ENCODE assay signal across 12 mouse cellular contexts in the genomic region with DNA sequence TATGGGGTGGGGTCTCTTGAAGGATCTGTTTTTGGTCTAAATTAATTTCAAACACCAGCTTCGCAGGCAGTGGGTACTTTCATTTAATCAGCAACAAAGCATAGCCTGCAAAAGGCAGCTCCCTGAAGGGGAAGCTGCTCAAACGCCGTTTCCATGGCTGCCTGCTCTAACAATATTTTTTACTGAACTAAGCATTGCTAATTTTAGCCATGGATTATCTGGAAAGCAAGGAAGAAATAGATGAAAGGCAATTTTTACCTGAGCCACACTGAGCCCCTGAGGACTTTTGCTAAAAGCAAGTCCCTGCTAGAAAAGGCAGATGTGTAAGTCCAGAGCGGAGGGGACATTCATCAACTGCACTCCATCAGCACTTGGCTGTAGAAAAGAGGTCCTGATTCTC.
DNase-seq lines count a peak whose midpoint lies in the region; ATAC-seq lines count a peak whose summit lies in the region.
"Had no signal": no experiment of that assay in that cellular context is flagged by ENCODE, and none has a peak within 500 bp of the region (broad histone marks: within the 10 kb centered on the region; RNA-seq: fewer than 3 reads in every experiment).

No protein-coding gene starts in this region.

- DNase-seq in left cerebral cortex, adult 11 months (ENCODE audit: low spot score): peak; percentile 21
- DNase-seq in left cerebral cortex, postnatal 4 days: no peak
- DNase-seq in layer of hippocampus, adult 18-20 months (ENCODE audit: low spot score in 2 of 2): peak; percentile 22 to 49
- peak; percentile 18 to 47 for DNase-seq in left cerebral cortex, postnatal 14 days (ENCODE audit: low spot score in 2 of 2)
- DNase-seq in right cerebral cortex, postnatal 4 days: peak; percentile 9
- no peak for DNase-seq in retina, embryonic 14.5 days (ENCODE audit: low spot score)
- no peak for DNase-seq in thymus, postnatal 14 days
- DNase-seq: cerebellum, postnatal 10 days; gastrocnemius, postnatal 14 days; lung, adult 2 months; retina, postnatal 1 day had no signal

- no peak for ATAC-seq in activated CD4-positive, CD25-positive, alpha-beta regulatory T cell, adult 4 months

- intact Hi-C loops in left cerebral cortex, postnatal 4 days (cut with DNase I): no loop called here
- intact Hi-C loops in left cerebral cortex, postnatal 14 days (cut with DNase I): no loop called here

Comparison
In these comparisons a context has a peak if more than half of its experiments do, and no peak if none do; other contexts are left out.
1. DNase-seq: peak in left cerebral cortex, adult 11 months (single experiment), layer of hippocampus, adult 18-20 months (2 of 2), left cerebral cortex, postnatal 14 days (2 of 2) and right cerebral cortex, postnatal 4 days (single experiment); none in left cerebral cortex, postnatal 4 days (single experiment), retina, embryonic 14.5 days (single experiment) and thymus, postnatal 14 days (single experiment).